Mouse (Mus musculus) C2C12 (cell line): ENCODE results near the gene Pih1d1. TPM values are rescaled to one million over a fixed set of nuclear protein-coding genes. Genes with fewer than 3 reads are reported as not detected.

ENCODE experiments used
- H3K27me3 ChIP-seq: one replicate; pipeline ENCODE4 v1.6.1; 2011; ENCODE audit not compliant: control insufficient read depth, insufficient read depth, insufficient read length
- H3K36me3 ChIP-seq: one replicate; pipeline ENCODE4 v1.6.1; 2011; ENCODE audit not compliant: control insufficient read depth, insufficient read depth
- H3K4me3 ChIP-seq: one replicate; pipeline ENCODE4 v1.5.1; 2011; ENCODE audit warnings: mild to moderate bottlenecking, control low read depth; ENCODE audit not compliant: poor library complexity, insufficient read depth, severe bottlenecking
- H3K79me2 ChIP-seq: one replicate; pipeline ENCODE4 v1.6.1; 2011; ENCODE audit not compliant: control insufficient read depth, insufficient read depth
- H3K79me3 ChIP-seq: one replicate; pipeline ENCODE4 v1.6.1; 2011; ENCODE audit warnings: low read depth, control low read depth
- H3ac ChIP-seq: one replicate; pipeline ENCODE3; 2011; ENCODE audit warnings: low read depth; ENCODE audit not compliant: control insufficient read depth, insufficient read length
- CEBPB ChIP-seq: IDR thresholded peaks from one replicate; pipeline ENCODE4 v1.6.1; 2011; ENCODE audit warnings: low read depth, mild to moderate bottlenecking, control low read depth, moderate library complexity
- CTCF ChIP-seq: IDR thresholded peaks from one replicate; pipeline ENCODE4 v1.5.1; 2011; ENCODE audit not compliant: control insufficient read depth, insufficient read depth, insufficient read length
- FOSL1 ChIP-seq: IDR thresholded peaks from one replicate; pipeline ENCODE4 v1.8.0; 2011; ENCODE audit warnings: mild to moderate bottlenecking, low read length; ENCODE audit not compliant: poor library complexity, insufficient read depth, severe bottlenecking
- MAX ChIP-seq: IDR thresholded peaks from one replicate; pipeline ENCODE4 v1.6.1; 2011; ENCODE audit warnings: mild to moderate bottlenecking, control low read depth
- MYOD1 ChIP-seq: IDR thresholded peaks from one replicate; pipeline ENCODE4 v1.6.1; 2011; ENCODE audit warnings: low read depth; ENCODE audit not compliant: control insufficient read depth, insufficient read length
- MYOG ChIP-seq: IDR thresholded peaks from one replicate; pipeline ENCODE4 v1.6.1; 2011; ENCODE audit not compliant: control insufficient read depth, insufficient read length; ENCODE audit errors: extremely low read depth
- USF1 ChIP-seq: IDR thresholded peaks from one replicate; pipeline ENCODE4 v1.6.1; 2011; ENCODE audit warnings: low read depth, mild to moderate bottlenecking, control low read depth, moderate library complexity
- polyA plus RNA-seq: library from polyadenylated mRNA; unstranded; fragments of >200 nt; fragmentation: generic; extraction: Trizol; gene quantifications from one replicate; pipeline ENCODE4 v1.2.1, GENCODE M21; 2012; ENCODE audit warnings: missing spikeins

The Pih1d1 gene
- polyA plus RNA-seq, 1 experiment: 129 TPM

GRCm38 (mm10) chr7:45121404-45121803 lies 32.7 kb upstream of the Pih1d1 start:
- Histone ChIP-seq H3K27me3 (no peaks in the 10 kb centered on the region), H3K79me3 (peaks cover 34% of the 10 kb centered on the region), H3K79me2 (peaks cover 50% of the 10 kb centered on the region), H3K36me3 (peaks cover 70% of the 10 kb centered on the region), H3K4me3 (no peak overlapping the region), H3ac (peak overlapping the region; percentile 19)
- TF ChIP-seq MAX (no peak), USF1 (no peak), CEBPB (no peak), FOSL1 (no peak), MYOD1 (no peak), CTCF (no peak), MYOG (no peak)

- Histone ChIP-seq H3K79me2 (peaks cover 56% of the 10 kb centered on the region), H3ac (peak overlapping the region; percentile 14), H3K36me3 (peaks cover 75% of the 10 kb centered on the region), H3K79me3 (peaks cover 40% of the 10 kb centered on the region), H3K27me3 (no peaks in the 10 kb centered on the region), H3K4me3 (no peak overlapping the region)
- no peak for TF ChIP-seq MYOD1
- no peak for TF ChIP-seq USF1
- TF ChIP-seq CTCF: no peak
- TF ChIP-seq MYOG: no peak
- TF ChIP-seq CEBPB: no peak
- no peak for TF ChIP-seq FOSL1
- TF ChIP-seq MAX: no peak
Observed at GRCm38 (mm10) chr7:45121966-45122365, 32.1 kb upstream of the Pih1d1 start.

GRCm38 (mm10) chr7:45122561-45123185 lies 31.4 kb upstream of the Pih1d1 start:
- Histone ChIP-seq H3K79me3 (peaks cover 47% of the 10 kb centered on the region), H3K27me3 (no peaks in the 10 kb centered on the region), H3K36me3 (peaks cover 82% of the 10 kb centered on the region), H3K4me3 (peak overlapping the region; percentile 95), H3ac (peak overlapping the region; percentile 32), H3K79me2 (peaks cover 63% of the 10 kb centered on the region)
- TF ChIP-seq MAX (no peak), MYOG (no peak), USF1 (no peak), FOSL1 (no peak), CTCF (no peak), CEBPB (no peak), MYOD1 (no peak)

- TF ChIP-seq CEBPB: no peak
- no peak for TF ChIP-seq MYOD1
- no peak for TF ChIP-seq USF1
- TF ChIP-seq CTCF: no peak
- TF ChIP-seq MAX: peak; percentile 65
- Histone ChIP-seq H3K4me3 (peak overlapping the region; percentile 95), H3K79me2 (peaks cover 68% of the 10 kb centered on the region), H3K79me3 (peaks cover 52% of the 10 kb centered on the region), H3K27me3 (no peaks in the 10 kb centered on the region), H3K36me3 (peaks cover 87% of the 10 kb centered on the region), H3ac (peak overlapping the region; percentile 99)
Observed at GRCm38 (mm10) chr7:45123186-45123570, 30.9 kb upstream of the Pih1d1 start.

GRCm38 (mm10) chr7:45124224-45125143 lies 29.6 kb upstream of the Pih1d1 start, which contains the start of gene Rps11:
Gene Rps11 (minus strand): TSS chr7:45124439.
- TF ChIP-seq MYOD1: no peak
- TF ChIP-seq CTCF: no peak
- TF ChIP-seq MAX: peak; percentile 99
- peak; percentile 93 for TF ChIP-seq USF1
- Histone ChIP-seq H3ac (peak within 1 kb of the TSS; percentile 99), H3K36me3 (peaks cover 78% of the 10 kb centered on the region), H3K27me3 (no peaks in the 10 kb centered on the region), H3K4me3 (peak within 1 kb of the TSS; percentile 95), H3K79me2 (peaks cover 72% of the 10 kb centered on the region), H3K79me3 (peaks cover 54% of the 10 kb centered on the region)
